Mouse (Mus musculus) CH12.LX (cell line): ENCODE data around the gene Ubc. TPM values are rescaled to one million over a fixed set of nuclear protein-coding genes. Genes with fewer than 3 reads are reported as not detected.
"Not testable (repeated sequence)": the region's sequence is repeated elsewhere in the genome, so short reads cannot be mapped to it uniquely, and the experiment has no call there.

Source experiments
- DNase-seq: peaks from one replicate; pipeline ENCODE4 v3.0.0-alpha.2; 2013; ENCODE audit errors: extremely low read depth
- H3K27ac ChIP-seq: 2 replicates; pipeline ENCODE4 v1.5.1; 2012; ENCODE audit warnings: low read depth, mild to moderate bottlenecking, control low read depth, moderate library complexity; ENCODE audit not compliant: insufficient read depth
- H3K27me3 ChIP-seq: replicated peaks from 2 replicates; pipeline ENCODE3; 2012; ENCODE audit warnings: inconsistent platforms
- H3K36me3 ChIP-seq, 2 experiments: replicated peaks in 1 of 2; 2 replicates each; pipeline versions ENCODE3 to v1.6.1; 2012; ENCODE audit warnings: inconsistent platforms in 1 of 2, low read length in 1 of 2, mild to moderate bottlenecking in 1 of 2, mixed read lengths in 1 of 2, moderate library complexity in 1 of 2; ENCODE audit not compliant: control insufficient read depth in 1 of 2, insufficient read depth in 1 of 2
- H3K4me1 ChIP-seq, 2 experiments: 2 replicates each; pipeline ENCODE4 v1.6.1; 2012; ENCODE audit warnings: inconsistent platforms in 1 of 2, moderate library complexity in 1 of 2; ENCODE audit not compliant: insufficient read depth in 2 of 2, control insufficient read depth in 1 of 2
- H3K4me2 ChIP-seq: 2 replicates; pipeline ENCODE4 v1.6.1; 2012; ENCODE audit warnings: low read depth, mild to moderate bottlenecking, control low read depth; ENCODE audit not compliant: poor library complexity, insufficient read depth, severe bottlenecking
- H3K4me3 ChIP-seq, 3 experiments: fragments of 150-350 bp in 1 of 3; sonication (generic) in 1 of 3; replicated peaks in 1 of 3; 2 replicates each; pipeline versions ENCODE3 to v1.5.1; 2011 to 2012; ENCODE audit warnings: low read depth in 2 of 3, low read length in 2 of 3, mild to moderate bottlenecking in 2 of 3, moderate library complexity in 2 of 3, control low read depth in 1 of 3, improper control_type of control experiment in 1 of 3, inconsistent platforms in 1 of 3, mixed read lengths in 1 of 3; ENCODE audit not compliant: poor library complexity in 1 of 3
- H3K79me2 ChIP-seq: replicated peaks from 2 replicates; pipeline ENCODE4 v1.6.1; 2012; ENCODE audit warnings: mild to moderate bottlenecking, moderate library complexity; ENCODE audit not compliant: control insufficient read depth, poor library complexity, insufficient read depth, severe bottlenecking; ENCODE audit errors: extremely low read depth
- H3K9ac ChIP-seq: 2 replicates; pipeline ENCODE4 v1.6.1; 2012; ENCODE audit warnings: low read depth, mild to moderate bottlenecking, control low read depth, moderate library complexity; ENCODE audit not compliant: insufficient read depth
- H3K9me3 ChIP-seq: replicated peaks from 2 replicates; pipeline ENCODE3; 2012; ENCODE audit warnings: low read length, inconsistent platforms, mixed read lengths
- BHLHE40 ChIP-seq: IDR thresholded peaks from 2 replicates; pipeline ENCODE4 v1.6.1; 2011; ENCODE audit warnings: mild to moderate bottlenecking, low read depth, low read length, improper control_type of control experiment
- CHD2 ChIP-seq: IDR thresholded peaks from 2 replicates; pipeline ENCODE4 v1.6.1; 2011; ENCODE audit warnings: low read length, improper control_type of control experiment
- CTCF ChIP-seq, 2 experiments: IDR thresholded peaks in 1 of 2; conservative IDR thresholded peaks in 1 of 2; 2 replicates each; pipeline ENCODE4 v1.5.1; 2011 to 2012; ENCODE audit warnings: low read depth in 2 of 2, low read length in 2 of 2, improper control_type of control experiment in 1 of 2, inconsistent platforms in 1 of 2, mild to moderate bottlenecking in 1 of 2, moderate library complexity in 1 of 2
- E2F4 ChIP-seq: IDR thresholded peaks from 2 replicates; pipeline ENCODE4 v1.6.1; 2011; ENCODE audit warnings: low read depth, low read length, improper control_type of control experiment; ENCODE audit not compliant: insufficient replicate concordance
- ELF1 ChIP-seq: IDR thresholded peaks from 2 replicates; pipeline ENCODE4 v1.6.1; 2014; ENCODE audit warnings: low read depth, mild to moderate bottlenecking, inconsistent platforms, low read length, improper control_type of control experiment
- EP300 ChIP-seq: IDR thresholded peaks from 2 replicates; pipeline ENCODE4 v1.6.1; 2011; ENCODE audit warnings: low read length, improper control_type of control experiment
- HCFC1 ChIP-seq: IDR thresholded peaks from 2 replicates; pipeline ENCODE4 v1.6.1; 2012; ENCODE audit warnings: low read depth, mild to moderate bottlenecking, inconsistent platforms, low read length, improper control_type of control experiment
- IRF4 ChIP-seq: IDR thresholded peaks from 2 replicates; pipeline ENCODE4 v1.6.1; 2014; ENCODE audit warnings: low read depth, mild to moderate bottlenecking, inconsistent platforms, low read length, improper control_type of control experiment
- JUN ChIP-seq: IDR thresholded peaks from 2 replicates; pipeline ENCODE4 v1.6.1; 2011; ENCODE audit warnings: low read depth, mild to moderate bottlenecking, low read length, improper control_type of control experiment, moderate library complexity; ENCODE audit not compliant: insufficient read depth
- JUND ChIP-seq: conservative IDR thresholded peaks from 2 replicates; pipeline ENCODE4 v1.6.1; 2011; ENCODE audit warnings: low read depth, low read length, improper control_type of control experiment
- MAZ ChIP-seq: IDR thresholded peaks from 2 replicates; pipeline ENCODE4 v1.6.1; 2012; ENCODE audit warnings: low read depth, mild to moderate bottlenecking, inconsistent platforms, low read length, improper control_type of control experiment, moderate library complexity
- MXI1 ChIP-seq: IDR thresholded peaks from 2 replicates; pipeline ENCODE4 v1.6.1; 2011; ENCODE audit warnings: mild to moderate bottlenecking, low read depth, low read length, improper control_type of control experiment
- MYC ChIP-seq: IDR thresholded peaks from 2 replicates; pipeline ENCODE4 v1.6.1; 2011; ENCODE audit warnings: low read depth, mild to moderate bottlenecking, improper control_type of control experiment, low read length
- NELFE ChIP-seq: IDR thresholded peaks from 2 replicates; pipeline ENCODE4 v1.6.1; 2011; ENCODE audit warnings: low read depth, low read length, improper control_type of control experiment
- POLR2A ChIP-seq: IDR thresholded peaks from 2 replicates; pipeline ENCODE4 v1.6.1; 2011; ENCODE audit warnings: low read depth, mild to moderate bottlenecking, improper control_type of control experiment, low read length
- POLR2AphosphoS2 ChIP-seq: IDR thresholded peaks from 2 replicates; pipeline ENCODE4 v1.6.1; 2011; ENCODE audit warnings: low read depth, low read length, improper control_type of control experiment
- RAD21 ChIP-seq: IDR thresholded peaks from 2 replicates; pipeline ENCODE4 v1.6.1; 2011; ENCODE audit warnings: low read depth, mild to moderate bottlenecking, low read length, improper control_type of control experiment, moderate library complexity
- SIN3A ChIP-seq: IDR thresholded peaks from 2 replicates; pipeline ENCODE4 v1.6.1; 2012; ENCODE audit warnings: low read length, improper control_type of control experiment, inconsistent platforms
- TBP ChIP-seq: conservative IDR thresholded peaks from 2 replicates; pipeline ENCODE4 v1.6.1; 2011; ENCODE audit warnings: low read depth, low read length, improper control_type of control experiment
- TCF12 ChIP-seq: IDR thresholded peaks from 2 replicates; pipeline ENCODE4 v1.6.1; 2014; ENCODE audit warnings: low read depth, mild to moderate bottlenecking, inconsistent platforms, low read length, improper control_type of control experiment
- USF2 ChIP-seq: conservative IDR thresholded peaks from 2 replicates; pipeline ENCODE4 v1.6.1; 2011; ENCODE audit warnings: low read depth, low read length, improper control_type of control experiment
- ZC3H11A ChIP-seq: IDR thresholded peaks from 2 replicates; pipeline ENCODE4 v1.6.1; 2012; ENCODE audit warnings: low read depth, mild to moderate bottlenecking, inconsistent platforms, low read length, improper control_type of control experiment
- ZKSCAN1 ChIP-seq: IDR thresholded peaks from 2 replicates; pipeline ENCODE4 v1.6.1; 2012; ENCODE audit warnings: low read depth, inconsistent platforms, low read length, improper control_type of control experiment, borderline replicate concordance
- ZMIZ1 ChIP-seq: IDR thresholded peaks from 2 replicates; pipeline ENCODE4 v1.6.1; 2012; ENCODE audit warnings: low read depth, mild to moderate bottlenecking, inconsistent platforms, low read length, improper control_type of control experiment
- dilution Hi-C: fragments of 300-500 bp; cut with MboI; formaldehyde crosslinking; loops from 2 replicates; pipeline ENCODE4 v1.14.3; 2020; ENCODE audit warnings: low sequenced_read_pairs; ENCODE audit not compliant: extremely low pct_unique_long_range_greater_than_20kb, extremely low pct_ligation_motif_present
- in situ Hi-C: fragments of 300-500 bp; cut with MboI; formaldehyde crosslinking; loops from 3 replicates; pipeline ENCODE4 v1.14.3; 2019; ENCODE audit warnings: low sequenced_read_pairs, low pct_ligation_motif_present, low pct_unique_long_range_greater_than_20kb, mixed read lengths
- polyA plus RNA-seq: library from polyadenylated mRNA; unstranded; fragments of >175 nt; gene quantifications from 2 replicates; pipeline ENCODE4 v1.2.1, GENCODE M21; 2012; ENCODE audit warnings: low read depth; ENCODE audit not compliant: insufficient read length
- total RNA-seq, 2 experiments: library from RNA; depleted of rRNA; stranded (reverse); fragments of 300-350 nt in 1 of 2; fragments of >200 nt in 1 of 2; gene quantifications; 2 replicates each; pipeline ENCODE4 v1.2.3; 2012 to 2014

Ubc gene
- total and polyA plus RNA-seq, 3 experiments, result 466 to 803 (median 656) TPM

- peak overlapping the region; percentile 99 for H3K27ac ChIP-seq
- in situ Hi-C loops (no loop called here), dilution Hi-C loops (no loop called here)
- H3K9me3 ChIP-seq, result no peaks in the 10 kb centered on the region
- TF ChIP-seq ZMIZ1 (peak; percentile 61; the same call in 1 of the 2 replicates), ELF1 (no peak)
- H3K4me1 ChIP-seq, result peaks cover 6 to 32% of the 10 kb centered on the region in 2 experiments; a peak in 3 of 4 replicates
- H3K79me2 ChIP-seq, result peaks cover 17% of the 10 kb centered on the region
- H3K9ac ChIP-seq, result peak overlapping the region; percentile 88
- H3K4me2 ChIP-seq, result peak overlapping the region; percentile 78
- H3K36me3 ChIP-seq, result peaks cover 9 to 11% of the 10 kb centered on the region in 2 experiments
- DNase-seq, result no peak
- H3K27me3 ChIP-seq, result no peaks in the 10 kb centered on the region
- H3K4me3 ChIP-seq, result peak overlapping the region; percentile 24 to 48 (median 42)
Observed at GRCm38 (mm10) chr5:125392618-125392976, 2.6 kb upstream of the Ubc start.

- dilution Hi-C loops, in situ Hi-C loops, H3K27me3 ChIP-seq, H3K9me3 ChIP-seq: not testable (repeated sequence)
- Histone ChIP-seq H3K4me3 (peak overlapping the region in 1 of 3 experiments; percentile 10), H3K4me1 (peaks cover 6 to 32% of the 10 kb centered on the region in 2 experiments; a peak in 3 of 4 replicates), H3K27ac (peak overlapping the region; percentile 93; the same call in 1 of the 2 replicates), H3K36me3 (peaks cover 10 to 12% of the 10 kb centered on the region in 2 experiments), H3K79me2 (peaks cover 17% of the 10 kb centered on the region)
- 0 out of 2 replicates have a peak, but pooled peaks have one; percentile 4 for TF ChIP-seq TBP
- TF ChIP-seq, all 38 proteins: peak for 1; not testable (repeated sequence) for 37
- H3K4me2 ChIP-seq, result peak overlapping the region; percentile 78; the same call in 1 of the 2 replicates
- peak overlapping the region; percentile 88 for H3K9ac ChIP-seq
- not testable (repeated sequence) for DNase-seq
Observed at GRCm38 (mm10) chr5:125392176-125392575, 2.2 kb upstream of the Ubc start.

- Histone ChIP-seq H3K9me3 (no peaks in the 10 kb centered on the region), H3K4me1 (peaks cover 6 to 32% of the 10 kb centered on the region in 2 experiments; a peak in 3 of 4 replicates), H3K27me3 (no peaks in the 10 kb centered on the region), H3K4me2 (peak overlapping the region; percentile 82), H3K27ac (peak overlapping the region; percentile 93), H3K36me3 (peaks cover 12 to 13% of the 10 kb centered on the region in 2 experiments), H3K4me3 (peak overlapping the region; percentile 10 to 20 (median 19)), H3K79me2 (peaks cover 17% of the 10 kb centered on the region), H3K9ac (0 out of 2 replicates have a peak overlapping the region, but pooled peaks have one; percentile 10)
- in situ Hi-C loops, result no loop called here
- DNase-seq, result peak; percentile 91
- dilution Hi-C loops, result no loop called here
- no peak for TF ChIP-seq POLR2AphosphoS2
- peak; percentile 92 for TF ChIP-seq TCF12
- peak; percentile 32; the same call in 1 of the 2 replicates for TF ChIP-seq HCFC1
- TF ChIP-seq SIN3A, result peak; percentile 88
- peak; percentile 67 for TF ChIP-seq ELF1
- TF ChIP-seq CTCF (conservative IDR thresholded peaks at IDR 0.05 in 1 of 2, IDR thresholded peaks at IDR 0.05 in 1 of 2; ENCODE audit: low read depth in 2 of 2, low read length in 2 of 2), result no peak
- no peak; the same call in 1 of the 2 replicates for TF ChIP-seq RAD21
- TF ChIP-seq MXI1, result peak; percentile 42; the same call in 1 of the 2 replicates
- peak; percentile 43; the same call in 1 of the 2 replicates for TF ChIP-seq NELFE
- no peak for TF ChIP-seq USF2
- peak; percentile 89; the same call in 1 of the 2 replicates for TF ChIP-seq IRF4
- TF ChIP-seq EP300, result peak; percentile 91
- TF ChIP-seq POLR2A, result peak; percentile 46
- TF ChIP-seq ZC3H11A, result no peak
- TF ChIP-seq MYC, result peak; percentile 81
- TF ChIP-seq BHLHE40, result peak; percentile 97
- peak; percentile 54; the same call in 1 of the 2 replicates for TF ChIP-seq MAZ
- TF ChIP-seq TBP, result peak; percentile 62; the same call in 1 of the 2 replicates
- no peak for TF ChIP-seq ZKSCAN1
- peak; percentile 77 for TF ChIP-seq JUND
- no peak for TF ChIP-seq E2F4
- TF ChIP-seq JUN, result peak; percentile 72
- TF ChIP-seq CHD2, result peak; percentile 89; the same call in 1 of the 2 replicates
- no peak for TF ChIP-seq ZMIZ1
Observed at GRCm38 (mm10) chr5:125391609-125392008, 1.6 kb upstream of the Ubc start.
